Mouse (Mus musculus) heart, adult 18-20 months (tissue): ENCODE measurements around the gene Prpf38a. TPM values are rescaled to one million over a fixed set of nuclear protein-coding genes. Genes with fewer than 3 reads are reported as not detected.

Experiments
- total RNA-seq, 2 experiments: library from RNA; stranded (reverse); gene quantifications; 2 replicates each; pipeline ENCODE4 v1.2.3; 2021

The Prpf38a gene
- total RNA-seq, 2 experiments from 2014 or later: 15.5 to 15.8 TPM

Other genes starting within 250 kb of the Prpf38a start
- not detected for gene Shisal2a, start 196.0 kb downstream of the Prpf38a start, total RNA-seq
- gene Gpx7, start 172.4 kb downstream of the Prpf38a start, total RNA-seq: 1 to 10 TPM; 6.5 to 8.1 TPM
- 10 to 100 TPM; 18.9 to 23.3 TPM for gene Tut4, start 119.9 kb downstream of the Prpf38a start, total RNA-seq
- under 1 TPM in 1 of 2 experiments, not detected in 1; 0.10 TPM for gene Orc1, start 87 bp upstream of the Prpf38a start, total RNA-seq
- 10 to 100 TPM; 13.0 to 15.4 TPM for gene Cc2d1b, start 40.6 kb upstream of the Prpf38a start, total RNA-seq
- gene 3110021N24Rik, start 140.3 kb upstream of the Prpf38a start, total RNA-seq: under 1 TPM; 0.20 to 0.31 TPM
- gene Zfyve9, start 201.5 kb upstream of the Prpf38a start, total RNA-seq: 10 to 100 TPM; 27.5 to 28.4 TPM